Mouse (Mus musculus): ENCODE measurements around the gene Msmb. TPM values are rescaled to one million over a fixed set of nuclear protein-coding genes. Genes with fewer than 3 reads are reported as not detected.

Msmb gene
- polyA plus RNA-seq, 1 experiment from 2014 or later = not detected

DNA sequence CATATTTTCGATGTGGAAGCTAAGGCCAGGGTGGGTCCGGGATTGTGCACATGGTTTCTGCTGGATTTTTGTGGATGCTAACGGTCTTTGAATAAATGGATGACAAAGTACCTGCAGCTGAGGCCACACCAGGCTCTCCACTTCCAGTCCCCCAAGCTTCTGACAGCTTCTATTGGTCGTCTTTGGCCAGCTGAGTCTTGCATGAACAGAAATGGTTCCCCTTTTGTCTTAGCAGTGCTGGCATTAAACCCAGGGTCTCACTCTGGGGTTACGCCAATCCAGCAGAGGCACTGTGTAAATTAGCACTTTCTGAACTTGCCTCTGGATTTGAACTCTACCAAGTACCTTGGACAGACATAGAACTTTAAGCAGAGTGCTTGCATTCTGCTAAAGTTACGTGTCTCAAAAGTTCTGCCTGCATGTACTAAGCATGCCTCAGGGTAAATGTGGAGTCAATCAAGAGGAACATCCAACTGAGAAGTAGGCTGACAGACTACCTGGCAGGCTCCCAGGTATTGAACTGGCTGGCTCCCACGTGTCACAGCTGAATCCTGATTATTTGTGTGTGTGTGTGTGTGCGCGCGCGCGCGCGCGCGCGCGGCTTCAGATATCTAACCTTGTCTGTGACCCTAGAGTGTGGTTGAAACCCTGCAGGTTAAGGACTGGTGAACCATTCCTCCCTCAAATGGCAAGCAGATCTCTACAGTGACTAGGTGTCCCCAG is 10.6 kb downstream of the Msmb start:
- H3K36me3 ChIP-seq (ENCODE audit: poor library complexity, severe bottlenecking) = no peaks in the 10 kb centered on the region
- WGBS = 89% methylated on average over 18 of the region's 18 CpGs
- H3K9me3 ChIP-seq (replicated peaks) = peaks cover 6% of the 10 kb centered on the region
- ATAC-seq = no peak
- H3K4me1 ChIP-seq = no peaks in the 10 kb centered on the region
- H3K9ac ChIP-seq = no peak overlapping the region
- no peak overlapping the region for H3K27ac ChIP-seq
- no peak overlapping the region for H3K4me3 ChIP-seq
- H3K4me2 ChIP-seq = no peak overlapping the region
- H3K27me3 ChIP-seq = no peaks in the 10 kb centered on the region

DNA sequence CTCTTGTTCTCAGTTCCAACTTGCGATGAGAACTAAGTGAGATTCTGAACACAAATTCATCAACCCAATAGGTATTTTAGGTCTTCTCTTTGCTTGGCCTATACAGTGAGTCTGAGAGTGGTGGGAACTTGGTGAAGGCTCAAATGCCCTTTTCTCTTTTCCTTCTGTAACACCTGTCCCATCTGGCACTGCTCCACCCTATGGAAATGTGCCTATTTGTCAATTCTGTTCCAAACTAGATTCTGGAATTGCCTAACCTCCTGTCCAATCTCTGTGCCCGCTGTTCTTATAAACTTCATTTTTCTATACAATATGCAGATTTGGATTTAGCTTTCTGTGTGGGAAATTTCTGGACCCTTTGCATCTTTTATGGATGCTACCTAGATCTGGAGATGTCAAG is 11.3 kb downstream of the Msmb start:
- Histone ChIP-seq H3K4me2 (no peak overlapping the region), H3K9me3 (replicated peaks) (no peaks in the 10 kb centered on the region), H3K36me3 (ENCODE audit: poor library complexity, severe bottlenecking) (no peaks in the 10 kb centered on the region), H3K27ac (no peak overlapping the region), H3K27me3 (no peaks in the 10 kb centered on the region), H3K9ac (no peak overlapping the region), H3K4me3 (no peak overlapping the region), H3K4me1 (no peaks in the 10 kb centered on the region)
- WGBS = 96% methylated on average over 2 of the region's 2 CpGs
- ATAC-seq = no peak

DNA sequence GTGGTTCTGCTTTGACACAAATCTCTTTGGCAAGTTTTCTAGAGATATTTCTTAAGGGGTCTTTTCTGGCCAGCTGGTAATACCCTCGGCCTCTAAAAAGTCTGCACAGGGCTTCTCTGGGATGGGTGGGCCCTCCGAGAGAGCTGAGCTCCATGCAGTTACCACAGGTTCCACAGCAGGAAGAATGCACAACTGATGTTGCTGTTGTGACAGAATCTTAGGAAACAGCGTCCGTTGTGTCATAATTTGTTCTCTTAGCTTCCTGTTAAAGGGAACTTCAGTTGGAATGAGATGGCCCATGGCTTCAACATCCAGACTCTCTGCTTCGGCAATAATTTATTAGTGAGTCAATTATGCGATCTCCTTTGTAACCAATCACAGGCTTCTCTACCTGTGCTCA is 12.9 kb downstream of the Msmb start:
- Histone ChIP-seq H3K27ac (no peak overlapping the region), H3K36me3 (ENCODE audit: poor library complexity, severe bottlenecking) (no peaks in the 10 kb centered on the region), H3K27me3 (no peaks in the 10 kb centered on the region), H3K4me1 (peaks cover 6% of the 10 kb centered on the region), H3K9me3 (replicated peaks) (no peaks in the 10 kb centered on the region), H3K9ac (no peak overlapping the region), H3K4me3 (no peak overlapping the region), H3K4me2 (no peak overlapping the region)
- ATAC-seq = no peak
- WGBS = 86% methylated on average over 6 of the region's 6 CpGs

DNA sequence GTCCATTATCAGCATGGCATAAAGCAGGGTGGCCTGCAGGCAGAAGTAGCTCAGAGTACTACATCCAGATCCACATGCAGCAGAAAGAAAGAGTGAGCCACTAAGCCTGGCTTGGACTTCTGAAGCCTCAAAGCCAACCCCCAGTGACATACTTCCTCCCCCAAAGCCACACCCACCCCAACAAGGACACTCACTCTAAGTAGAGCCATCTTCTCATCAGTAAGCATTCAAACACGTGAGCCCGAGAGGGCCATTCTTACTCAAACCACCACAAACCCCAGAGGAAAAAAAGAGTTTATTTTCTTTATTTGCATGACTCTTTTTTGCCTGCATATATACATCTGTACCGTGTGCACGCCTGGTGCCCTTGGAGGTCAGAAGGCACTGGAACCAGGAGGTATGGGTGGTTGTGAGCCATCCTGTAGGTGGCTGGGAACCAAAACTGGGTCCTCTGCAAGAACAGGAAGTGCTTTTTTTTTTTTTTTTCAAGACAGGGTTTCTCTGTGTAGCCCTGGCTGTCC is 17.4 kb downstream of the Msmb start:
- H3K36me3 ChIP-seq (ENCODE audit: poor library complexity, severe bottlenecking) = no peaks in the 10 kb centered on the region
- H3K4me1 ChIP-seq = peaks cover 24% of the 10 kb centered on the region
- no peak overlapping the region for H3K27ac ChIP-seq
- no peaks in the 10 kb centered on the region for H3K9me3 ChIP-seq (replicated peaks)
- peak overlapping the region; percentile 95 for H3K4me3 ChIP-seq
- H3K9ac ChIP-seq = peak overlapping the region; percentile 94
- no peak; the same call in 1 of the 2 replicates for ATAC-seq
- peak overlapping the region; percentile 80 for H3K4me2 ChIP-seq
- WGBS = 34% methylated on average over 4 of the region's 4 CpGs
- no peaks in the 10 kb centered on the region for H3K27me3 ChIP-seq

DNA sequence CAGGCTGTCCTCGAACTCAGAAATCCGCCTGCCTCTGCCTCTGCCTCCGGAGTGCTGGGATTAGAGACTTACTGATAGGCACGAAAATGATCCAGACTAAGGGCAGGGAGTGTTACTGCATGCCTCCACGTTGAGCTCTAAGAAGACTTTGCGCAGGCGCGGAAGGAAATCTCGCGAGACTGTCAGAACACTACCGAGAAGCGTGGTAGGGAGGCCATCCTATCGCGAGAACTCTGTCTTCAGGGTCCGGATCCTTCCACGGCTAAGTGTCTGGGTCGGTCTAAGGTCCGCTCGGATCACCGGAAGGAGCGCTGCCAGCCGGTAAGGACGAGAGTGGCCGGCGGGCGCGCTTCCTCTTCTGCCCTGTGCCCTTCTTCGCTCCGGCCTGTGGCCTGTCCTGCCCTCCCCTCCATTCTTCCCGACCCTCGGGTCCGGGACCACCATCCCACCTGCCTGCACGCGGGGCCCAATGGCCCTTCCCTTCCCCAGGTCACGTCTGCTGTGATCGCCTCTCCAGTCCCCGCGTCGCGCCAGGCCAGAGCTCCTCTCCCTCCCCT is 17.9 kb downstream of the Msmb start, which contains the start of gene Ncoa4:
TSS of gene Ncoa4 (plus strand) at position 176 of the 557 bp plus-strand sequence.
- under 1% methylated on average over 38 of the region's 40 CpGs for WGBS
- peak; percentile 98 for ATAC-seq
- Histone ChIP-seq H3K4me2 (peak within 1 kb of the TSS; percentile 80), H3K9ac (peak within 1 kb of the TSS; percentile 94), H3K4me3 (peak within 1 kb of the TSS; percentile 95), H3K9me3 (replicated peaks) (no peaks in the 10 kb centered on the region), H3K27me3 (no peaks in the 10 kb centered on the region), H3K36me3 (ENCODE audit: poor library complexity, severe bottlenecking) (no peaks in the 10 kb centered on the region), H3K27ac (peak within 1 kb of the TSS; percentile 73), H3K4me1 (peaks cover 24% of the 10 kb centered on the region)

DNA sequence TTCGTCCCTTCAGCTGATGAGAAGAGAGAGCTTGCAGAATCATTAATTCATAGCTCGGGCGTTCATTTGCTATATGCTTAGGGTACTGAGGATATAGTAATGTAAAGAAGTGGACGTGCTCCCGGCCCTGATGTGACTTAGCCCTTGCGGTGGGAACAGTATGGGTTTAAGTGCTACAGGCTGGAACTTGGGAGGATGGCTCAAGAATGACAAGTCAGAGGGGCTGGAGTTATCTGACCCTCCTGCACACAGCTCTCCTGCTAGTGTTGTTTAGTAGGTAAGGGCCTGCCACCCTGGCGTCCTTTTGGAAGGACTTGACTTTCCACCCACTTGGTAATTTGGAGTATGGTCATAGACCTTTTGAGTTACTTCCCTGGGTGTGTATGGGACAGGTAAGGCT is 18.7 kb downstream of the Msmb start:
- Histone ChIP-seq H3K4me1 (peaks cover 30% of the 10 kb centered on the region), H3K9ac (peak overlapping the region; percentile 94), H3K36me3 (ENCODE audit: poor library complexity, severe bottlenecking) (no peaks in the 10 kb centered on the region), H3K27ac (0 out of 2 replicates have a peak overlapping the region, but pooled peaks have one; percentile 73), H3K27me3 (no peaks in the 10 kb centered on the region), H3K9me3 (replicated peaks) (no peaks in the 10 kb centered on the region), H3K4me2 (peak overlapping the region; percentile 80), H3K4me3 (peak overlapping the region; percentile 95)
- no peak for ATAC-seq
- WGBS = 40% methylated on average over 7 of the region's 7 CpGs

DNA sequence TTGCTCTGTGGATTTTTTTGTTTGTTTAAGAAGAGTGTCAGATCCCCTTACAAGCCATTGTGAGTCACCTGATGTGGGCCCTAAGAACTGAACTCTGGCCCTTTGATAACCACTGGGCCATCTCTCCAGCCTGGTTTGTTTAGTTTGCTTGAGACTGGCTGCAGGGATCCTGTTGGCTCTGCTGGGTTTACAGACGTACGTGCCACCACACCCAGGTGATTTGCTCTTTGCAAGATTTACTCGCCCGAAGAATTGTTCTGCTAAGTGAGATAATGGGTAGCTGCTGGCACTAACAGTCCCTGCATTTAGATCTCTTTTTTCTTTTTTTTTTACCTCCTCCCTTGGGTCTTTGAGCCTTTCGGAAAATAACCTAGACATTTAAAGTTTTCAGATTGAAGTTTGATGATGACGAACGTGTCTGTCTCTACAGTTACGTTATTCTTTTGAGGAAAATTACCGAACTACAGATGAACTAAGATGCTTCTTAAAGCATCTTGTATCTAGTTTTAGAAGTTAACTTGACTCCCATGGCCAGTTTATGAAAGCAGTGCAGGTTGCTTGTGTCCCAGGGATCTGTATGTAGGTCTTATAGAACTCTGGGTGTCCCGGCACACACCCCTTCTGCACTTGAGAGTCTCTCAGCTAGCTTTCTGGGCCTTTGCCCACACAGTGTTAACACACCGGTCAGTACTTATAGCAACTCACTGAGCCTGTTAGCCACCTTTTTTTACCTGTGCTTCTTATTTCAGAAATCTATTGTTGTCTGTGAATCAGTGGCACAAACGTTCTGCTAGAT is 19.5 kb downstream of the Msmb start:
- no peak overlapping the region for H3K4me3 ChIP-seq
- H3K9me3 ChIP-seq (replicated peaks) = no peaks in the 10 kb centered on the region
- peak overlapping the region; percentile 80 for H3K4me2 ChIP-seq
- no peaks in the 10 kb centered on the region for H3K27me3 ChIP-seq
- H3K4me1 ChIP-seq = peaks cover 32% of the 10 kb centered on the region
- no peak for ATAC-seq
- peak overlapping the region; percentile 94 for H3K9ac ChIP-seq
- H3K36me3 ChIP-seq (ENCODE audit: poor library complexity, severe bottlenecking) = no peaks in the 10 kb centered on the region
- 92% methylated on average over 12 of the region's 12 CpGs for WGBS
- no peak overlapping the region for H3K27ac ChIP-seq

DNA sequence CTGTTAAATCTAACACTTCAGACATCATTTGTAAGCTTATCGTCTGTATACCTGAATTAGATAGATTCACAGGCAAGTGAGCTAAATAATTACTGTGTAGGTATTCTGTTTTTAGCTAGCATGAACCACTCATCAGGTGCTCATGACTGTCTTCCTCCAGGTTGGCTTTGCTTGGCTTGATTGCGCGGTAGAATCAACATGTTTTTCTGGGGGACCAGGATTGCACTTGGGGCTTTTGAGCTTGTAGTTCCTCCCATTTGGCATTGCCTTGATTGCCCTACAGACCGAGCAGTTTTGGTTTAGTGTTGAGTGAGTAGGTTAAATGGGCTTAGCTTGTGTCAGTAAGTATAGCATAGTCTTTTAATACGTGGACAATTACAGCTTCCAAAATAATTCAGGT is 20.4 kb downstream of the Msmb start:
- Histone ChIP-seq H3K9me3 (replicated peaks) (no peaks in the 10 kb centered on the region), H3K4me3 (no peak overlapping the region), H3K4me1 (peaks cover 32% of the 10 kb centered on the region), H3K27ac (no peak overlapping the region), H3K9ac (no peak overlapping the region), H3K4me2 (no peak overlapping the region), H3K36me3 (ENCODE audit: poor library complexity, severe bottlenecking) (no peaks in the 10 kb centered on the region), H3K27me3 (no peaks in the 10 kb centered on the region)
- no peak for ATAC-seq
- WGBS = 94% methylated on average over 5 of the region's 5 CpGs

DNA sequence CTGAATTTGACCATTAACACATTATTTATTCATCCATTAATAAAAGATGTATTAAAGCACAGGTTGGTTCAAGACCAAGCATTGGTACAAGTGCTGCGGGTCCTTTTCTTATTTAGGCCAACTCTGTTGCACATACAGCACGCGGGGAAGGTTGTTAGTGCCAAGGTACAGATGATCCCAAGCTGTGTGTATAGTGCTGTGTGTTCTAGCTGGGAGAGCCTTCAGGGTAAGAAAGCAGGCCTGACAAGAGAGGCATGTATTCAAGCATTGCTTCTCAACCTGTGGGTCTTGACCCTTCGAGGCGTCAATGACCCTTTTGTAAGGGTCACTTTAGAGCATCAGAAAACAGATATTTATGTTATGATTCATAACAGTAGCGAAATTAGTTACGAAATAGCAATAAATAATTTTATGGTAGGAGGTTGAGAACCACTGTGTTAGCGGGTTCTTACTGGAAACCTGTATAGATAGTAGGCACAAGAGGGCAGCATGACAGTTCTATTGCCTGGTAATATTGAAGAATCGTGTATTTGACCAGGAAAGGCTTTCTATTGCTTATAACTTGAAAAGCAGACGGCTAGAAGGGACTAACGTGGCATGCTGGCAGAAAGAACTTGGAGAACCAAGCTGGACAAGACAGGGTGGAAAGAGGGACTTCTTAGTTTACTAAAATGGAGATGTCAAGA is 21.5 kb downstream of the Msmb start:
- Histone ChIP-seq H3K27ac (no peak overlapping the region), H3K9ac (no peak overlapping the region), H3K4me3 (no peak overlapping the region), H3K36me3 (ENCODE audit: poor library complexity, severe bottlenecking) (no peaks in the 10 kb centered on the region), H3K27me3 (no peaks in the 10 kb centered on the region), H3K4me2 (no peak overlapping the region), H3K4me1 (peaks cover 33% of the 10 kb centered on the region), H3K9me3 (replicated peaks) (no peaks in the 10 kb centered on the region)
- no peak for ATAC-seq
- 94% methylated on average over 11 of the region's 11 CpGs for WGBS

DNA sequence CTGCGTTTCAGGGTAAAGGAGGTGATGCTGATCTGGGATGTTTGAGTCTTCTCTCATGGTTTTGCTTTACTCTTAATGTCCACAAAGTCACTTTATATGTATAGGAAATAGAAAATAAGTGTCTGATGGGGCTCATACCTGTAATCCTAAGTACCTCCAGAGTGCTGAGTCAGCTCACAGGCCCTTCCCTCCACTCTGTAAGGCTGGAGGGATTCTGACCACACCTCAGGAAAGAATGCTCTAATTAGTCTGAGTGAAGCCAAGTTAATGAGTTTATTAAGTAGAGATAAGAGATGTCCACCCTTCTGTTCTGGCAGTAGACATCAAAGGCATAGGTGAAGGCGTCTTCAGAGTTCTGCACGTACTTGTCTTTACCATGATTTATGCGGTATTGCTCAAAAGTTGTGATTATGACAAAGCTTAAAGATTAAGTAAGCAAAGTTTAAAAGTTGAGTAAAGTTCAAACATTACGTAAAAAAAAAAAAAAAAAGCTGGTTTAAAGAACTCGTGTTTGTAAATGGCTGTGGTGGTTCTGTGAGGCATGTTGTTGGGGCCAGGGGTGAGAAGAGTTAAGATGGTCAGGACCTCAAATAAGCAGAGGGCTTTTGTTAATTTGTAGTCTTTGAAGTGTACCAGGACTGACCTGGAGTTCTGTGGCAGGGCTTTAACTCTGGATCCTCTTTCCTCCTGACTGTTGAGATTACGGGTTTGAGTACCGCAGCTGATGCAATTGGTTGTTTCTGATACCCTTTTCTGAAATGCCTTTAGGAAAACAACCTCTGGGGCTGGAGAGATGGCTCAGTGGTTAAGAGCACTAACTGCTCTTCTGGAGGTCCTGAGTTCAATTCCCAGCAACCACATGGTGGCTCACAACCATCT is 22.6 kb downstream of the Msmb start:
- 87% methylated on average over 8 of the region's 8 CpGs for WGBS

More for the DNA sequence above, 22.6 kb downstream of the Msmb start:
- no peak for ATAC-seq
- Histone ChIP-seq H3K4me1 (peaks cover 33% of the 10 kb centered on the region), H3K9ac (no peak overlapping the region), H3K27me3 (no peaks in the 10 kb centered on the region), H3K4me3 (no peak overlapping the region), H3K27ac (no peak overlapping the region), H3K9me3 (replicated peaks) (no peaks in the 10 kb centered on the region), H3K4me2 (no peak overlapping the region), H3K36me3 (ENCODE audit: poor library complexity, severe bottlenecking) (no peaks in the 10 kb centered on the region)

All from forebrain, embryonic 13.5 days (tissue).